Mouse (Mus musculus) embryonic fibroblast, embryonic 13.5 days (primary cell): ENCODE measurements at regions not wholly inside any gene's neighbourhood (a gene's known extent, or its start where the extent isn't known, plus 50 kb on each side); places are given as distances from the start of the nearest gene placed in this dataset.

Experiments used
- CTCF ChIP-seq: IDR thresholded peaks from 2 replicates; pipeline ENCODE4 v1.5.1; 2011; ENCODE audit warnings: mild to moderate bottlenecking, control low read depth, low read length, moderate library complexity, borderline replicate concordance; ENCODE audit not compliant: insufficient read depth
- POLR2A ChIP-seq: IDR thresholded peaks from 2 replicates; pipeline ENCODE4 v1.6.1; 2011; ENCODE audit warnings: low read depth, mild to moderate bottlenecking, control low read depth, low read length, moderate library complexity

GRCm38 (mm10) chr13:102173382-102174234, 405.6 kb upstream of the Pik3r1 start:
- TF ChIP-seq CTCF = no peak
- no peak for TF ChIP-seq POLR2A
